Mouse (Mus musculus) midbrain, embryonic 15.5 days (tissue): Measurements from ENCODE around the gene Cdk9. TPM values are rescaled to one million over a fixed set of nuclear protein-coding genes. Genes with fewer than 3 reads are reported as not detected.

ENCODE experiments used
- ATAC-seq: fragments of 200-750 bp; cut with Nextera tagmentation; replicated peaks from 2 replicates; pipeline ENCODE4 v1.8.0; 2017; ENCODE audit warnings: moderate TSS enrichment
- H3K27ac ChIP-seq: fragments of 300-500 bp; sonication (generic); 2 replicates; pipeline ENCODE4 v1.5.1; 2015; ENCODE audit warnings: mild to moderate bottlenecking, inconsistent platforms
- H3K27me3 ChIP-seq: fragments of 300-500 bp; sonication (generic); replicated peaks from 2 replicates; pipeline ENCODE4 v1.6.1; 2015; ENCODE audit warnings: inconsistent platforms
- H3K36me3 ChIP-seq: fragments of 300-500 bp; sonication (generic); replicated peaks from 2 replicates; pipeline ENCODE4 v1.6.1; 2015; ENCODE audit warnings: inconsistent platforms
- H3K4me1 ChIP-seq: fragments of 300-500 bp; sonication (generic); 2 replicates; pipeline ENCODE4 v1.6.1; 2015; ENCODE audit warnings: inconsistent platforms
- H3K4me2 ChIP-seq: fragments of 300-500 bp; sonication (generic); 2 replicates; pipeline ENCODE4 v1.6.1; 2015; ENCODE audit warnings: inconsistent platforms, mild to moderate bottlenecking, moderate library complexity
- H3K4me3 ChIP-seq: fragments of 300-500 bp; sonication (generic); 2 replicates; pipeline ENCODE4 v1.5.1; 2015; ENCODE audit warnings: mild to moderate bottlenecking, inconsistent platforms
- H3K9ac ChIP-seq: fragments of 300-500 bp; sonication (generic); 2 replicates; pipeline ENCODE4 v1.6.1; 2015; ENCODE audit warnings: mild to moderate bottlenecking, inconsistent platforms
- H3K9me3 ChIP-seq: fragments of 300-500 bp; sonication (generic); 2 replicates; pipeline ENCODE4 v1.6.1; 2016; ENCODE audit warnings: inconsistent platforms
- WGBS: fragments of 180-500 bp; shearing (Covaris S2); methylation state at CpG from one replicate; pipeline ENCODE4 v1.1.7; 2015; ENCODE audit warnings: mixed read lengths; 5-methylcytosine and 5-hydroxymethylcytosine counted together
- microRNA counts: library from miRNA; unstranded; fragments of <30 nt; microRNA quantifications from one replicate; lab custom pipeline; 2016
- microRNA-seq: library from miRNA; unstranded; fragments of <30 nt; microRNA quantifications from one replicate; pipeline ENCODE4, GENCODE M21; 2016
- polyA plus RNA-seq: library from polyadenylated mRNA; unstranded; fragments of >200 nt; fragmentation: Nextera tagmentation; extraction: Ambion mirVana; gene quantifications from 2 replicates; pipeline ENCODE4 v1.2.1, GENCODE M21; 2015

Gene Cdk9
- polyA plus RNA-seq, 1 experiment from 2014 or later = 73.5 TPM

DNA sequence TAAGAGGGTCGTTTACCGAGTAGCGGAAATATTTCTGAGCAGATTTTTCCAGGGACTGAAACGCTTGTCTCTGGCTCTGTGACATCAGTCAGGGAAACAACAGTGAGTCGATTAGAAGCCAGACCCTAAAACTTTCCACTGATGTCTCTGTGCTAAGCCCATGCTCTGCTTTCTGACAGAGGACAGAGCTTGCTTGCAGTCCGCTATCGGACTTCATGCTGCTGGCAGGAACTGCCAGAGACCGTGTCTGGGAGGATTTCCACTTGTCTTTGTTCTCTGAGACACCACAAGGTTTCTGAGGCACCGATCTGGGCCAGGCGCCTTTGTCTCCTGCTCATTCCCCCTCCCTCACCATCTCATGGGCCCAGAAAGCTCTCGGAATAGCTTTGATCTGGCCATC lies 45.1 kb downstream of the Cdk9 start:
- Histone ChIP-seq H3K9me3 (no peaks in the 10 kb centered on the region), H3K4me3 (no peak overlapping the region), H3K4me2 (no peak overlapping the region), H3K27me3 (no peaks in the 10 kb centered on the region), H3K27ac (no peak overlapping the region), H3K4me1 (no peaks in the 10 kb centered on the region), H3K36me3 (no peaks in the 10 kb centered on the region), H3K9ac (no peak overlapping the region)
- ATAC-seq = no peak
- WGBS = 15% methylated on average over 11 of the region's 11 CpGs

DNA sequence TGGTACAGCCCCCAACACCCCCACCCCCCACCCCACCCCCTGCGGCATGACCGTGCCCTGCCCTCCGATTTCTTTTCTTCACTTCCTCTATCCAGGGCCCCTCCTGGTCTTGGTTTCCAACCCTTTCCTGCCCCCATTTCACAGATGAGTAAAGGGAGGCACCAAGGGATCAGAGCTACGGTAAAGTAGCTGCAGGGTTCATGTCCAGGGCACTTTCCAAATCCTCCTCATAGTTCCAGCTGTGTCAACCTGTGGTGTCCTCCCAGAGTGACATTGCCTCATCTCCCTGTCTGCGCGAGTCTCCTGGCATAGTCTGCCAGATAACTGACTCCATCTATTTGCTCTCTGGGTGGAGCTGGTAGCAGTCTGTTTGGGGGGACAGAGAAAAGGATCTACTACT lies 47.0 kb downstream of the Cdk9 start:
- WGBS = 94% methylated on average over 6 of the region's 6 CpGs
- no peaks in the 10 kb centered on the region for H3K27me3 ChIP-seq
- H3K4me2 ChIP-seq = no peak overlapping the region
- ATAC-seq = no peak
- H3K4me1 ChIP-seq = no peaks in the 10 kb centered on the region
- H3K27ac ChIP-seq = no peak overlapping the region
- H3K9me3 ChIP-seq = no peaks in the 10 kb centered on the region
- H3K9ac ChIP-seq = no peak overlapping the region
- no peaks in the 10 kb centered on the region for H3K36me3 ChIP-seq
- H3K4me3 ChIP-seq = no peak overlapping the region

DNA sequence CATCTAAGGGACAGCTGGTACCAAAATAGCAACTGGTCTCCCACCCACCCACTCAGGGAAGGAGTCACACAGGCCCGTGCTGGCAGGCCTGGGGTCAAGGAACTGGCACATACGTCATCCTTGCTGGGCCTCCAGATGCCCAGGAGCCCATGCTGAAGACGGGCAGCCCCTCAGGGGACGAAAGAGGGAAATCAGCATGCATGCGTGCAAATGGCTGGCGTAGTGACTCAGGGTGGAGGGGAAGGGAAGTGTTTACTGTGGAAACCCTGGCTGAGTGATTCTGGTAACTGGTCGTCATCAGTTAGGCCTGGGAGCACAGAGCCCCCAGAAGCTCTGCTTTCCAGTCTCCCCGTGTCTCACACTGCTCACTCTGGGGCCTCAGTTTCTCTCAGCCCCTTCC lies 47.5 kb downstream of the Cdk9 start:
- Histone ChIP-seq H3K9me3 (no peaks in the 10 kb centered on the region), H3K27ac (no peak overlapping the region), H3K9ac (no peak overlapping the region), H3K4me1 (no peaks in the 10 kb centered on the region), H3K4me3 (no peak overlapping the region), H3K4me2 (no peak overlapping the region), H3K36me3 (no peaks in the 10 kb centered on the region), H3K27me3 (no peaks in the 10 kb centered on the region)
- WGBS = 73% methylated on average over 8 of the region's 8 CpGs
- ATAC-seq = no peak

DNA sequence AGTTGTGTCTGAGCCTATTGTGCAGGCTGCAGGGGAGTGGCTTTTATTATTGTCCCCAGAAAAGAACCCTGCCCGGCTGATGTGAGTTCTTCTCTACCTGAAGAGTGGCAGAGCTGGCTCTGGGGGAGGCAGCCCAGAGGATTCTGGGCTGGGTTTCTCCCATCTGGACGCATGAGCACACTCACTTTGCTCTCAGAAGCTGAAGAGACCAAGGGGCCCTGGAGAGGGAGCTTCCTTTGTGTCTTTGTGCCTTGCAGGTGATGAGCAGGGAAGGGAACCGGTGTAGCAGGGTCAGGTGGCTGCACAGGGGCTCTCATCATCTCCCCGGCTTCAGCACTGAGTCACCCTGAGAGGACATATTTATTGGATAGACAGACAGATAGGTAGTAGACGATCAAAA lies 50.6 kb downstream of the Cdk9 start:
- Histone ChIP-seq H3K9me3 (no peaks in the 10 kb centered on the region), H3K4me3 (no peak overlapping the region), H3K9ac (no peak overlapping the region), H3K4me2 (no peak overlapping the region), H3K36me3 (no peaks in the 10 kb centered on the region), H3K27ac (no peak overlapping the region), H3K4me1 (no peaks in the 10 kb centered on the region), H3K27me3 (no peaks in the 10 kb centered on the region)
- WGBS = 46% methylated on average over 5 of the region's 5 CpGs
- ATAC-seq = no peak

DNA sequence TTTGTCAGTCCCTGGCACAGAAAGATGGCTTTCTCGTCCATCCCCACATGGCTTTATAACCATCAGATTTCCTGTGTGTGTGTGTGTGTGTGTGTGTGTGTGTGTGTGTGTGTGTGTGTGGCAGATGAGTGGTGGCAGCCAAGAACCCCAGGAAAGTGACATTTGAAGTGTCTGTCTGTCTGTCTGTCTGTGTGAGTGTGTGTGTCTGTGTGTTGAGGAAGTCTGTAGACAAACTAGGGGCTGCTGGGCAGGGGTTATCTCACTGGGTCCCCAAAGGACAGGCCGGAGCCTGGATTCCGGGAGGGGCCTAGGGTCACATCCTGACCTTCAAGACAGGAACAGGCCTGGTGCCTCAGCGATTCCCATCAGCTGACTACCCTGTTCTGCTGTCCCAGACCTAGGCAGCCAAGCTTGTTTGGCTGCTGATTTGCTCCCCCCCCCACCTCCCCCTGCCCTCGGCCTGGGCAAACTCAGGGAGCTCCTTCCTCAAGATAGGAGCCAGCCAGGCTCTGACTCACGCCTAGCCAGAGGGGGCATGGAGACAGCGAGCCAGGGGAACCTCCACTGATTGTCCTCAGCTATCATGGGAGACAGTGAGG lies 51.3 kb downstream of the Cdk9 start:
- H3K4me2 ChIP-seq = no peak overlapping the region
- no peaks in the 10 kb centered on the region for H3K9me3 ChIP-seq
- no peak overlapping the region for H3K27ac ChIP-seq
- no peaks in the 10 kb centered on the region for H3K4me1 ChIP-seq
- WGBS = 73% methylated on average over 7 of the region's 7 CpGs
- H3K9ac ChIP-seq = no peak overlapping the region
- H3K4me3 ChIP-seq = no peak overlapping the region
- H3K36me3 ChIP-seq = no peaks in the 10 kb centered on the region
- H3K27me3 ChIP-seq = no peaks in the 10 kb centered on the region
- ATAC-seq = no peak

DNA sequence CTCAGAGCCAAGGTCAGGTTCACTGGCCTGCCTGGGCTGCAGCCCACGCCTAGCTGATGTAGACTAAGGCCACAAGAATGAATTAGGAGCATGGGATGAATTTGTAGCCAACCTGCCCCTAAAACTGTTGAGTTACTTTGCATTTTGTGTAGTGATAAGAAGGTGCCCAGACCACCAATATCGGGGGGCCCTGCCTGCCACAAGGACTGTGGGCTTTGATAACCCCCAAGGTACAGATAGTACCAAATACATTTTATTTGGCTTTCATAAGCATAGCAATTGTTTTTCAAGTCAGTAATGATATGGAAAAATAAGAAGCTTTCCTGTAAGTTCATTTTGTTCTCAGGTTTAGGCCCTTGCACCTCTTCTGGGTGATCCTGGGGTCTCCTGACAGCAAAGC lies 54.0 kb downstream of the Cdk9 start:
- H3K9me3 ChIP-seq = no peaks in the 10 kb centered on the region
- WGBS = 84% methylated on average over 2 of the region's 2 CpGs
- no peak overlapping the region for H3K4me3 ChIP-seq

DNA sequence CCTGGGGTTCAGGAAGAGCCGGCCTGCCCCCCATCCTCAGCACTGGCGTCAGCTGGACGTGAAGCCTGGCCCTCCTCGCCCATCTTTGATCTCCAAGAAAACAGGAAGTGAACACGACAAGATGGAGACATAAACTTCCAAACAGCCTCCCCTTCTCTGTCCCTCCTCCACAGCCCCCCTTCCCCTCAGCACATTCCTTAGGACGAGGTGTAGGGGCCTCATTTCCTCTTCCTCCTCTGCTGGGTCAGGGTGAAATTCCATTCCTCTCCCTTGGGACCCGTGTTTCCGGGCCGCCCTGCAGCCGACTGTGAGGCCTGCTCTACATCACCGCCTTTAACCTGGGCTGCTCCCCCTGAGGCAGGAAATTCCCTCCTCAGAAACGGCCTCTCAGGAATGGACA lies 57.0 kb downstream of the Cdk9 start:
- WGBS = 79% methylated on average over 12 of the region's 12 CpGs
- H3K36me3 ChIP-seq = no peaks in the 10 kb centered on the region
- no peak overlapping the region for H3K4me3 ChIP-seq
- ATAC-seq = no peak
- no peaks in the 10 kb centered on the region for H3K27me3 ChIP-seq
- no peak overlapping the region for H3K4me2 ChIP-seq
- no peaks in the 10 kb centered on the region for H3K4me1 ChIP-seq
- H3K27ac ChIP-seq = no peak overlapping the region
- H3K9ac ChIP-seq = no peak overlapping the region
- no peaks in the 10 kb centered on the region for H3K9me3 ChIP-seq

More for the DNA sequence above, 54.0 kb downstream of the Cdk9 start:
- Histone ChIP-seq H3K4me1 (no peaks in the 10 kb centered on the region), H3K27me3 (no peaks in the 10 kb centered on the region), H3K4me2 (no peak overlapping the region), H3K27ac (no peak overlapping the region), H3K9ac (no peak overlapping the region), H3K36me3 (no peaks in the 10 kb centered on the region)
- no peak for ATAC-seq

MicroRNAs encoded within 50 kb of the gene (microRNA counts, 519-probe panel; counts per million panel counts)
- microRNA mmu-miR-2861 (lab: Ali Mortazavi, UCI) = 2,086 counts per million, percentile 21 among the panel's probes with 10 or more counts

Small RNA genes within 50 kb of the gene (microRNA-seq; reads per million reads assigned to microRNA genes)
- gene Gm47291 (not detected), gene Mir2861 (not detected), gene Mir3960 (not detected), gene Mir8093 (not detected)

Other genes with a start within 250 kb of the Cdk9 start
- gene Fam102a, start 177.7 kb downstream of the Cdk9 start, polyA plus RNA-seq = 7.3 TPM in 2 replicates
- 145 and 150 TPM in 2 replicates for gene Dpm2, start 142.2 kb downstream of the Cdk9 start, polyA plus RNA-seq
- gene Pip5kl1, start 138.3 kb downstream of the Cdk9 start, polyA plus RNA-seq = 11.3 and 11.8 TPM in 2 replicates
- gene 9430097D07Rik, start 137.4 kb downstream of the Cdk9 start, polyA plus RNA-seq = 0.60 and 0.86 TPM in 2 replicates
- 33.3 and 36.5 TPM in 2 replicates for gene St6galnac4, start 126.0 kb downstream of the Cdk9 start, polyA plus RNA-seq
- 24.2 and 26.9 TPM in 2 replicates for gene St6galnac6, start 113.4 kb downstream of the Cdk9 start, polyA plus RNA-seq
- 97.6 and 101 TPM in 2 replicates for gene Ak1, start 91.3 kb downstream of the Cdk9 start, polyA plus RNA-seq
- gene Eng, start 66.5 kb downstream of the Cdk9 start, polyA plus RNA-seq = 32.4 and 32.8 TPM in 2 replicates
- 23.2 and 25.1 TPM in 2 replicates for gene Fpgs, start 8.9 kb downstream of the Cdk9 start, polyA plus RNA-seq
- gene Sh2d3c, start 8.0 kb upstream of the Cdk9 start, polyA plus RNA-seq = 54.7 and 57.2 TPM in 2 replicates
- 3.4 and 4.1 TPM in 2 replicates for gene 6330409D20Rik, start 27.9 kb upstream of the Cdk9 start, polyA plus RNA-seq
- 54.1 and 55.9 TPM in 2 replicates for gene Tor2a, start 44.2 kb upstream of the Cdk9 start, polyA plus RNA-seq
- 0.89 and 0.92 TPM in 2 replicates for gene Ttc16, start 62.6 kb upstream of the Cdk9 start, polyA plus RNA-seq
- gene Ptrh1, start 62.7 kb upstream of the Cdk9 start, polyA plus RNA-seq = 5.9 and 6.1 TPM in 2 replicates
- gene Cfap157, start 71.4 kb upstream of the Cdk9 start, polyA plus RNA-seq = 1.0 and 1.2 TPM in 2 replicates
- 324 and 330 TPM in 2 replicates for gene Stxbp1, start 134.2 kb upstream of the Cdk9 start, polyA plus RNA-seq
- 29.7 and 31.3 TPM in 2 replicates for gene Fam129b, start 163.0 kb upstream of the Cdk9 start, polyA plus RNA-seq
- gene Rpl12, start 248.5 kb upstream of the Cdk9 start, polyA plus RNA-seq = 82.5 and 85.8 TPM in 2 replicates
- 22.8 and 24.2 TPM in 2 replicates for gene Lrsam1, start 248.5 kb upstream of the Cdk9 start, polyA plus RNA-seq